Mouse (Mus musculus): ENCODE measurements around the gene Brd2. TPM values are rescaled to one million over a fixed set of nuclear protein-coding genes. Genes with fewer than 3 reads are reported as not detected.

Brd2 gene
- polyA plus RNA-seq, 1 experiment = 233 TPM

DNA sequence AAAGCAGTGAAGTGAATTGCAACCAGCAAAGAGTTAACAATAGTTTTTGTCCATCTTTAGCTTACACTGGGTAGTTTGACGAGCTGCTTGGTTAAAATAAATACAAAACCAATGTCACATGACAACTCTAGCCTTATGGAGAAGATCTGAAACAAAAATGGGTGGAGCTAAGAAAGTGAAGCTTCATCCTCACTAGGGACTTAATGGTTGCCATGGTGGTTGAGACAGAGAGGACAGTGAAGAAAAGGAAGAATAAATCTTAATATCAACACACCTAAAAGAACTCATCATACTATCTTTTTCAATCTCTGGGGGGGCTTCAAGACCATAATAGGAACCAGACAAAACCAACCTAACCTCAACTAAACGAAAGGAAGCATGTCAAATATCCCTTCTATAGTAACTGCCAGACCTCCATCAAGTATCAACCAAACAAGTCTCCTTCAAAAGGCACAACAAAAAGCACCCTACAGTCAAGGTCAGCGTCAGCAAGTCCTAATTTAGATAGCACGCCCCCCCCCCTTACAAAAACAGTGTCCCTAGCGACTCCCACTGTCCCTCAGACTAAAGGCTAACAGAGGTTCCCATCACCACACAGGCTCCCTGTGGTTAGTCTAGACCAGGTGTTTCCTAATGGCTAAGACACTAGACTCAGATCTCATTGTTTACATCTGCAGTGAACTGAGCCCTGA, 4.9 kb downstream of the Brd2 start:
- TF ChIP-seq POLR2A (IDR thresholded peaks at IDR 0.05; ENCODE audit: low read depth, low read length) (no peak; the same call in 1 of the 2 replicates), CTCF (IDR thresholded peaks at IDR 0.05; ENCODE audit: borderline replicate concordance, insufficient read depth, low read length) (no peak)
- Histone ChIP-seq H3K4me1 (ENCODE audit: control insufficient read depth, insufficient read depth, low read length) (peaks cover 11% of the 10 kb centered on the region; the same call in 1 of the 2 replicates), H3K4me3 (ENCODE audit: insufficient read depth, low read length) (peak overlapping the region; percentile 84), H3K27ac (ENCODE audit: insufficient read depth, low read length) (no peak overlapping the region)

DNA sequence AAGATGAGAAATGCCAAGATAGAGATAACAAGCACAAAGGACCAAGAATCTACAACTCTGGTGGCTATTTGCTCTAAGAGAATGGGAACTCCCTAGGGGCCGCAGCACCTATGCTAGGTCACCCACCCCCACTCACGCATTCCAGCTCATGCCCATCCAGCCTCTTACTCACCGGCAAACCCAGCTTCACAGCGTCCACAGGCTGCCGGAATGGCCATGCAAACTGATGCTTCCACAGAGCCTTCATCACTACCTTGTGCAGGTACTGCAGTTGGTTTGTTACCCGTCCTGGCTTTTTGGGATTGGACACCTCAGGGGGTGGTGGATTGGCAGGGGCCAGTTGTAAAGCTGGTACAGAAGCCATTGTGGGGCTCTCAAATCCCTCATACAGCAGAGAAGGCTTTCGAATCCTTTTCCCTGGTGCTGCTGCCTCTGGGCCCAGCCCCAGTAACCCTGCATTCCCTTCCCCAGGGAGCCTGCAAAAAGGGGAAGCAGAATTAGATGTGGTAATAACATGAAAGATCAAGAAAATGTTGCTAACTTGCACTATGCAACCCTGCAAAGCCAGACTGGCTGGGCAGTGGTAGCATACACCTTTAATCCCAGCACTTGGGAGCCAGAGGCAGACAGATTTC, 5.6 kb downstream of the Brd2 start:
- Histone ChIP-seq H3K4me3 (ENCODE audit: insufficient read depth, low read length) (peak overlapping the region; percentile 84), H3K27ac (ENCODE audit: insufficient read depth, low read length) (no peak overlapping the region), H3K4me1 (ENCODE audit: control insufficient read depth, insufficient read depth, low read length) (peaks cover 11% of the 10 kb centered on the region; the same call in 1 of the 2 replicates)
- TF ChIP-seq CTCF (IDR thresholded peaks at IDR 0.05; ENCODE audit: borderline replicate concordance, insufficient read depth, low read length) (no peak), POLR2A (IDR thresholded peaks at IDR 0.05; ENCODE audit: low read depth, low read length) (no peak)

DNA sequence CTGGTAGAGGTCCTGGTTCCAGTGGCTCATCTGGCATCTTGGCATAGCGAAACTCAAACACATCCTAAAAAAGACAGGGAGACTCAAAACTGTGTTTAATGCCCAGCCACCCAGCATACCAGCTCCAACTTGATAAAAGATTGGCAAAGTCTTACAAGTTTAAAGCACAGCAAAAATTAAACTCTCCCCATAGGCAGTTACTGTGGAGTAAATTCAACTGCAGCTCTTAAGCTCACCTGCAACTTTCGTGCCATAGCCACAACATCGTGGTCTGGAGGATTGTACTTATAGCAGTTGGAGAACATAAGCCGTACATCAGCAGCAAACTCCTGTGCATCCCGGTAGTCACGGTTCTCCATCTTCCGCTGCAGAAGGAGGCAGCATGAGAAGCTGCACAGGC, 8.3 kb downstream of the Brd2 start:
- Histone ChIP-seq H3K27ac (ENCODE audit: insufficient read depth, low read length) (no peak overlapping the region), H3K4me3 (ENCODE audit: insufficient read depth, low read length) (no peak overlapping the region), H3K4me1 (ENCODE audit: control insufficient read depth, insufficient read depth, low read length) (peaks cover 11% of the 10 kb centered on the region; the same call in 1 of the 2 replicates)
- TF ChIP-seq CTCF (IDR thresholded peaks at IDR 0.05; ENCODE audit: borderline replicate concordance, insufficient read depth, low read length) = no peak
- TF ChIP-seq POLR2A (IDR thresholded peaks at IDR 0.05; ENCODE audit: low read depth, low read length) = no peak

DNA sequence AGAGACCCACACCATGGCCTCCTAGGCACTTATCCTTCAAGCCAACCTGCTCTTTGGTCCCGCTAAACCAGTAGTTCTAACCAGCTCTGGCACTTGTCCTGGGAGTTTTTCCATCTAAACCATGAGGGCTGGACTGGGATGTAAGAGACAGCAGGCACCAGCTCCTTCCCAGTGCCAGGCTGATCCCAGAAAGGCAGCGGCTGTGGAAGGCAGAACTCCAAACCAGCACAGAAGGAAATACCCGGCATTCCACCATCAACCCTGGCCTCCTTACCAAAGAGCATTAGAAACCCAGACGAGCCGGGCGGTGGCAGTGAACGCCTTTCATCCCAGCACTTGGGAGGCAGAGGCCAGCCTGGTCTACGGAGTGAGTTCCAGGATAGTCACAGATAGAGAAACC, 12.1 kb downstream of the Brd2 start:
- Histone ChIP-seq H3K27ac (ENCODE audit: insufficient read depth, low read length) (peak overlapping the region; percentile 16; the same call in 1 of the 2 replicates), H3K4me3 (ENCODE audit: insufficient read depth, low read length) (no peak overlapping the region)
- no peak for TF ChIP-seq CTCF (IDR thresholded peaks at IDR 0.05; ENCODE audit: borderline replicate concordance, insufficient read depth, low read length)
- no peak for TF ChIP-seq POLR2A (IDR thresholded peaks at IDR 0.05; ENCODE audit: low read depth, low read length)

DNA sequence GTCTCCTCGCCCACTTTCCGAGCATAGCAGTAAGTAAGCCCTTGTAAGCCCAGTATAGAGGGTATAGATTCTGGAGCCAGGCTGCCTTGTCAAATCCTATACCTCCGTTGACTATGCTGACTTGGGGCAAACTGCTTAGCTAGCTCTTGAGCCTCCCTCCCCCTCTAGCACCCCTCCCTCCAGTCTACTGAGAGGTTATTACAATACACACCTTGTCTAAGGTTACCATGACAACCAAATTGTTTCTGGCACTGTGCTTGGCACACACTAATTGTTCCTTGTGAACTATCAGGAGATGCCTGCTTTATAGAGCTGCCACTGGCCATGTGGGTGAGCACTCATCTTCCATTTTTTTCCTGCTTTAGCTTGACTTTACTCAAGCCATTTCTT, 12.6 kb downstream of the Brd2 start:
- no peak for TF ChIP-seq POLR2A (IDR thresholded peaks at IDR 0.05; ENCODE audit: low read depth, low read length)
- no peak for TF ChIP-seq CTCF (IDR thresholded peaks at IDR 0.05; ENCODE audit: borderline replicate concordance, insufficient read depth, low read length)
- H3K4me3 ChIP-seq (ENCODE audit: insufficient read depth, low read length) = no peak overlapping the region
- H3K4me1 ChIP-seq (ENCODE audit: control insufficient read depth, insufficient read depth, low read length) = 0 out of 2 replicates have a peak, but pooled peaks cover 2% of the 10 kb centered on the region
- no peak overlapping the region for H3K27ac ChIP-seq (ENCODE audit: insufficient read depth, low read length)

More for the DNA sequence above, 12.1 kb downstream of the Brd2 start:
- peaks cover 6% of the 10 kb centered on the region; the same call in 1 of the 2 replicates for H3K4me1 ChIP-seq (ENCODE audit: control insufficient read depth, insufficient read depth, low read length)

DNA sequence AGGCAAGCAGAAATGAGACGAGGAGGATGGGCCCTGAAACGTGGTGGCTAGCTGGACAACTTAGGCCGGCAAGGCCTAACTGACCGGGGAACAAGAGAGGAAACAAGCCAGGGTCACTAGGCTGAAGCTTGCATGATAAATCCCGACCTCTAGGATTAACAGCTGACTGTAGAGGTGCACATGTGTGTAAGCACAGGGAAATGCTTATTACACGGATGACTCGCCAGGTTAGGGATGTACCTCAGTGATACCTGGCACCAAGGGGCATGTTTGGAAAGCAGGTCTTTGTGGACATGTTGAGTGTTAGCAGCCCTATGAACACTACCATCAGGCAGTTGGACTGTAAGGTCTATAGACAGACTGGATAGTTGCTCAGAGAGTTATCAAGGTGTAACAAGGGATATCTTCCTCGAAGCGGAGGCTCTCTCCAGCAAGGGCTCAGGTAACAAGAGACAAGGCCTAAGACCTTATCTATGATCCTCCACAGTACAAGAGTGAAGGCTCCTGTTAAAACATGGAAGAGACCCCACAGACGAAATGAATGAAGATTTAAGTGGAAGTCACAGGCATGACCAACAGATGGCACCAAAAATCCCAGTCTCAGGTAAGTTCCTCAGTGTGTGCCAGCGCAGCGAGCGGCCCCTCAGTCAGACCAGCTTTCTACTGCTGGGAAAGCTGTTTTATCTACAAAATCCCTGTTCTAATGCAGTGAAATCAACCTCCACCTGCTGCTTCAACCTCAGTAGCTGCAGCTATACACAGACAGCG, 13.2 kb downstream of the Brd2 start:
- Histone ChIP-seq H3K4me3 (ENCODE audit: insufficient read depth, low read length) (no peak overlapping the region), H3K27ac (ENCODE audit: insufficient read depth, low read length) (no peak overlapping the region), H3K4me1 (ENCODE audit: control insufficient read depth, insufficient read depth, low read length) (no peaks in the 10 kb centered on the region)
- TF ChIP-seq CTCF (IDR thresholded peaks at IDR 0.05; ENCODE audit: borderline replicate concordance, insufficient read depth, low read length) (no peak), POLR2A (IDR thresholded peaks at IDR 0.05; ENCODE audit: low read depth, low read length) (peak; percentile 1; the same call in 1 of the 2 replicates)

DNA sequence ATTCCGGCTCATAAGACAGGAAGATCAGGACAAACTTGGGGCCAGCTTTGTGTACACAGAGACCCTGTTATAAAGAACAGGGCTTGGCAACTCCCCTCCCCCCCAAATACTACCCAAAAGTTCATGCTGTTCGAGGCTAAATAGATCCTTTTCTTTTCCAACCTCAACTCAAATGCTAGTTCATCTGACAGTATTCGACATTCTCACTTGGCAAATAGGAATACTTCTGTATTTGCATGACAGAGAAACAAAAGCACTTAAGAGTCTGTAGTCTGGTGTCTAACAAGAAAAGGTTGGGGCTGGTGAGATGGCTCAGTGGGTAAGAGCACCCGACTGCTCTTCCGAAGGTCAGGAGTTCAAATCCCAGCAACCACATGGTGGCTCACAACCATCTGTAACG, 14.0 kb downstream of the Brd2 start:
- H3K27ac ChIP-seq (ENCODE audit: insufficient read depth, low read length) = no peak overlapping the region
- no peaks in the 10 kb centered on the region for H3K4me1 ChIP-seq (ENCODE audit: control insufficient read depth, insufficient read depth, low read length)
- no peak overlapping the region for H3K4me3 ChIP-seq (ENCODE audit: insufficient read depth, low read length)
- TF ChIP-seq POLR2A (IDR thresholded peaks at IDR 0.05; ENCODE audit: low read depth, low read length) = no peak
- TF ChIP-seq CTCF (IDR thresholded peaks at IDR 0.05; ENCODE audit: borderline replicate concordance, insufficient read depth, low read length) = no peak

DNA sequence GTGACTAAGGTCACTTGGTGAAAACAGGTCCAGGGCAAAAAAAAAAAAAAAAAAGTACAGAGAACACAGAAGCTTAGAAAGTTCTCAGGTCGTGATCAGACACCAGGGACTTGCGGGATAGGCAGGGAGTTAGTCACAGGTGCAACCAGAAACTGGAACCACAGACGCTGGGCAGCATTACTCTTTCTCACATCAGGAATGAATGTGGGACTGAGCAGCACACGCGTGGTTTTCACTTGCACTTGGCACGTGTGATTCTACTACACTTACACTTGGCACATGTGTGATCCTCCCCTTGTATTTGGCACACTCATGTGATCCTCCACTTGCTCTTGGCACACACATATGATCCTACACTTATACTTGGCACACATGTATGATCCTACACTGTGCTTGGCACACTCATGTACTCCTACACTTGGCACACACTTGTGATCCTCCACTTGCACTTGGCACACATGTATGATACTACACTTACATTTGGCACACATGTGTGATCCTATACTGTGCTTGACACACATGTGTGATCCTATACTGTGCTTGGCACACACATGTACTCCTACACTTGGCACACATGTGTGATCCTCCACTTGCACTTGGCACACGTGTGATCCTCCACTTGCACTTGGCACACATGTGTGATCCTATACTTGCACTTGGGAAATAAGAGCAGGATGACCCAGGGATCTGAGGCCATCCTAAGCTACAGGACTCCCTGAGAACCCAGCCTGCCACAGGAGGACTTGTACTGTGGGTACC, 15.1 kb downstream of the Brd2 start:
- H3K4me1 ChIP-seq (ENCODE audit: control insufficient read depth, insufficient read depth, low read length) = no peaks in the 10 kb centered on the region
- H3K27ac ChIP-seq (ENCODE audit: insufficient read depth, low read length) = no peak overlapping the region
- 0 out of 2 replicates have a peak, but pooled peaks have one; percentile 42 for TF ChIP-seq POLR2A (IDR thresholded peaks at IDR 0.05; ENCODE audit: low read depth, low read length)
- no peak for TF ChIP-seq CTCF (IDR thresholded peaks at IDR 0.05; ENCODE audit: borderline replicate concordance, insufficient read depth, low read length)
- H3K4me3 ChIP-seq (ENCODE audit: insufficient read depth, low read length) = no peak overlapping the region

DNA sequence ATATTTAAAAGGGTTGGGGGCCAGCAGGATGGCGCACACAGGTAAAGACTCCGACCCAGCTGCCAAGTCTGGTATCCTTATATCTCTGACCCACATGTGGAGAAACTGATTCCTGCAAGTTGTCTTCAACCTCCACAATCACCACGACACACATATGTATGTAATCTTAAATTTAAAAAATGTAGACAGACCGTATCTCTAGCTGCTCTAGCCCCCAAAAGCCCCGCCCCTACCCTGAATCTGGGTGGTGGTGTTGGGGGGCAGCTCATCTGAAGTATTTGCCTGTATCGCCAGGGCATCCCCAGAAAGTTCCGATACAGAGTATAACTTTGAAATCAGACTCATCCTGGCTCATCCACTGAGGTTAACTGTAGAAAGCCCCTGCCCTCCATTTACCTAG, 15.9 kb downstream of the Brd2 start:
- TF ChIP-seq CTCF (IDR thresholded peaks at IDR 0.05; ENCODE audit: borderline replicate concordance, insufficient read depth, low read length) = no peak
- no peak for TF ChIP-seq POLR2A (IDR thresholded peaks at IDR 0.05; ENCODE audit: low read depth, low read length)
- no peaks in the 10 kb centered on the region for H3K4me1 ChIP-seq (ENCODE audit: control insufficient read depth, insufficient read depth, low read length)
- no peak overlapping the region for H3K4me3 ChIP-seq (ENCODE audit: insufficient read depth, low read length)
- H3K27ac ChIP-seq (ENCODE audit: insufficient read depth, low read length) = no peak overlapping the region

Measured in embryonic fibroblast, embryonic 13.5 days (primary cell).